Mouse (Mus musculus) stomach, postnatal 0 days (tissue): ENCODE measurements around the gene Gpr83. TPM values are rescaled to one million over a fixed set of nuclear protein-coding genes. Genes with fewer than 3 reads are reported as not detected.
"Not testable (repeated sequence)": the region's sequence is repeated elsewhere in the genome, so short reads cannot be mapped to it uniquely, and the experiment has no call there.

ENCODE experiments used
- ATAC-seq: fragments of 200-750 bp; cut with Nextera tagmentation; 2 replicates; pipeline ENCODE4 v1.8.0; 2017; ENCODE audit not compliant: low FRiP score, low TSS enrichment
- DNase-seq: peaks from one replicate; pipeline ENCODE4 v3.0.0-alpha.2; 2016; ENCODE audit warnings: low spot score
- H3K27ac ChIP-seq: fragments of 300-500 bp; sonication (generic); replicated peaks from 2 replicates; pipeline ENCODE4 v1.5.1; 2014; ENCODE audit warnings: mild to moderate bottlenecking, control low read depth
- H3K27me3 ChIP-seq: fragments of 300-500 bp; sonication (generic); 2 replicates; pipeline ENCODE4 v1.6.1; 2014; ENCODE audit warnings: low read length; ENCODE audit not compliant: control insufficient read depth, insufficient read depth
- H3K36me3 ChIP-seq: fragments of 300-500 bp; sonication (generic); 2 replicates; pipeline ENCODE4 v1.6.1; 2014; ENCODE audit warnings: low read length, mixed read lengths; ENCODE audit not compliant: control insufficient read depth, insufficient read depth
- H3K4me1 ChIP-seq: fragments of 300-500 bp; sonication (generic); replicated peaks from 2 replicates; pipeline ENCODE4 v1.6.1; 2014; ENCODE audit warnings: antibody characterized with exemption; ENCODE audit not compliant: control insufficient read depth, insufficient read depth
- H3K4me2 ChIP-seq: fragments of 300-500 bp; sonication (generic); replicated peaks from 2 replicates; pipeline ENCODE4 v1.6.1; 2014; ENCODE audit warnings: low read depth, mild to moderate bottlenecking, control low read depth, moderate library complexity
- H3K4me3 ChIP-seq: fragments of 300-500 bp; sonication (generic); 2 replicates; pipeline ENCODE4 v1.5.1; 2014; ENCODE audit warnings: low read depth, low read length, control low read depth
- H3K9ac ChIP-seq: fragments of 300-500 bp; sonication (generic); 2 replicates; pipeline ENCODE4 v1.6.1; 2014; ENCODE audit warnings: mild to moderate bottlenecking, low read length, control low read depth, mixed read lengths
- H3K9me3 ChIP-seq: fragments of 300-500 bp; sonication (generic); 2 replicates; pipeline ENCODE4 v1.6.1; 2016; ENCODE audit warnings: low read length; ENCODE audit not compliant: control insufficient read depth
- CTCF ChIP-seq: IDR thresholded peaks from 2 replicates; pipeline ENCODE4 v1.5.1; 2016; ENCODE audit warnings: antibody characterized with exemption, low read depth, mild to moderate bottlenecking, moderate library complexity
- EP300 ChIP-seq: optimal IDR thresholded peaks from 2 replicates; pipeline ENCODE3; 2016; ENCODE audit warnings: antibody characterized with exemption
- WGBS: fragments of 180-500 bp; shearing (Covaris S2); extraction: QIAGEN DNeasy Blood & Tissue Kit; methylation state at CpG from one replicate; pipeline ENCODE4 v1.1.7; 2014; 5-methylcytosine and 5-hydroxymethylcytosine counted together
- polyA plus RNA-seq: library from polyadenylated mRNA; unstranded; fragments of >200 nt; fragmentation: Nextera tagmentation; extraction: Ambion mirVana; gene quantifications from 2 replicates; pipeline ENCODE4 v1.2.1, GENCODE M21; 2015

Gene Gpr83
- polyA plus RNA-seq, 1 experiment from 2014 or later: 0.28 TPM

- no peaks in the 10 kb centered on the region for H3K36me3 ChIP-seq
- no peak for ATAC-seq
- no peak overlapping the region for H3K4me3 ChIP-seq
- no peaks in the 10 kb centered on the region for H3K27me3 ChIP-seq
- H3K4me2 ChIP-seq: no peak overlapping the region
- no peak overlapping the region for H3K9ac ChIP-seq
- no peak for DNase-seq
- 55% methylated on average over 17 of the region's 17 CpGs for WGBS
- no peaks in the 10 kb centered on the region for H3K9me3 ChIP-seq
- TF ChIP-seq EP300 (no peak), CTCF (no peak)
- no peaks in the 10 kb centered on the region for H3K4me1 ChIP-seq
- no peak overlapping the region for H3K27ac ChIP-seq
Measured at GRCm38 (mm10) chr9:14872181-14872930, 12.3 kb downstream of the Gpr83 start.

DNA sequence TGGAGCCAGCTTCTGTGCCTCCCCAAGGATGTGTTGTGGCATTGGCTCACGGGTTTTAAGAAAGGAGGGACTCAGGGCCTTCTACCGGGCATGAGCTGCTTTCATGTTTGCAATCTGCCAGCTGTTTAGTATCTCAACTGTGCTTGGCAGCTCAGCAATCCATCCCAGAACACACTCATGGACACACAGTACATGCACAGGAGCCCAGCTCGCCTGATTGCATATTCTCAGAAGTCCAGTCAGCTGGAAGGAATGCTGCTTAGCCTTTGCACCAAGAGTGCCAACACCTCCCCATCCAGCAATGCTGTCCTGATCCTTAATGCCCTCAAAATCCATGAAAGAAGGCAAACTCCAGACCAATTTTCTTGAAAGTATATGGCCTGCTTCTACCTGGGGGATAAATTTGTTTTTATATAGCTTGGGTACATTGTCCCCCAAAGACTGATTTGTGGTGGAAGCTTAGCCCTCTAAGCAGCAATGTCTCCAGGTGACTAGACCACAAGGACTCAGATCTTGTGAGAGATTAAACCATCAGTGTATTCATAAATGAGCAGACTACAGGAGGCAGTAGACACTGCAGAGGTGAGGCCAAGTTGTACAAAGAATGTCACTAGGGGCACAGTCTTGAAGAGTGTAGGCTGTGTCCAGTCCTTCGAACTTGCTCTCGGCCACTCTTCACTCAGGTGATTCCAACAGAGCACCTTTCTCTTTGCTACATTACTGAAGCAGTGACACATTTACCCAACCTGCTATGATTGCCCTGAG is 15.9 kb downstream of the Gpr83 start:
- no peak overlapping the region for H3K9ac ChIP-seq
- no peaks in the 10 kb centered on the region for H3K9me3 ChIP-seq
- H3K27me3 ChIP-seq: no peaks in the 10 kb centered on the region
- no peaks in the 10 kb centered on the region for H3K36me3 ChIP-seq
- 66% methylated on average over 5 of the region's 5 CpGs for WGBS
- no peak overlapping the region for H3K27ac ChIP-seq
- H3K4me3 ChIP-seq: no peak overlapping the region
- TF ChIP-seq EP300: no peak
- ATAC-seq: no peak
- H3K4me1 ChIP-seq: no peaks in the 10 kb centered on the region
- DNase-seq: no peak
- no peak overlapping the region for H3K4me2 ChIP-seq

DNA sequence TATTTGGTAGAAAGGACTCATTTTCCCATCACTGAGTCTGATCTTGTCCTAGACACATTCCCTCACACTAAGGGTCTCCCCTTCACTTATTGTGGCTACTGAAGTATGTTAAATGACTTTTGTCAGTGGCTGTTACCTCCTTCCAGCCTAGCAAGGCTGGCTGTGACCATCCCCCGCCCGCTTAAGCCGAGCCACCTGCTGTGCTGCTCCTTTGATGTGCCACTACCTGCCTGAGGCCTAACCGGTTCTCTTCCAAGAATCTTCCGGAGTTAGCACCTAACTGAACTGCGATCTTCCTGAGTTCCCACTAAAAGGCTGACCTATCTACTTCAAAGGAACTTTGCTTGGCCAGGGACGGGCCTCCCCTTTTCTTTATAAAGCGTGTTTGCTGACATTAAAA is 16.6 kb downstream of the Gpr83 start:
- not testable (repeated sequence) for ATAC-seq, H3K4me3 ChIP-seq, H3K27me3 ChIP-seq, H3K9ac ChIP-seq, H3K9me3 ChIP-seq, H3K4me2 ChIP-seq, H3K36me3 ChIP-seq, DNase-seq, H3K4me1 ChIP-seq, H3K27ac ChIP-seq
- WGBS: 27% methylated on average over 8 of the region's 8 CpGs

DNA sequence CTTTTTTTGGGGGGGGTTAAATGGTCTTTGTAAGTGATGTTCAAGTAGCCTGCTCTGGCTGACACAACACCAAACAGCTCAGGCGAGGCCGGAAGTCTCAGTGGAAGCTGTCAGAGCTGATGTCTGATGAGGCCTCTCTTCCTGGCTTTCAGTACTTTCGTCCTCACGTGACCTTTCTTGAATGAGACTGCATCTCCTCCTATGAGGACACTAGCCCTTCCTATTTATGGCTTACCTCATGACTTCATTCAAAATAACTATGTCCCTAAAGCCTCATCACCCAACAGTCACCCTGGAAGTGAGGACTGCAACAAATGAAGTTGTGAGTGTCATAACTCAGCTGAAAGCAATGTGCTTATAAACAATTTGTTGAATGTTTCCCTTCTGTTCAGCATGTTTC is 24.6 kb downstream of the Gpr83 start:
- 62% methylated on average over 4 of the region's 4 CpGs for WGBS
- Histone ChIP-seq H3K36me3 (no peaks in the 10 kb centered on the region), H3K4me1 (0 out of 2 replicates have a peak, but pooled peaks cover 2% of the 10 kb centered on the region), H3K27ac (no peak overlapping the region), H3K4me3 (no peak overlapping the region), H3K4me2 (no peak overlapping the region), H3K9ac (no peak overlapping the region), H3K27me3 (no peaks in the 10 kb centered on the region), H3K9me3 (no peaks in the 10 kb centered on the region)
- ATAC-seq: no peak
- no peak for DNase-seq
- TF ChIP-seq EP300 (no peak), CTCF (no peak)

DNA sequence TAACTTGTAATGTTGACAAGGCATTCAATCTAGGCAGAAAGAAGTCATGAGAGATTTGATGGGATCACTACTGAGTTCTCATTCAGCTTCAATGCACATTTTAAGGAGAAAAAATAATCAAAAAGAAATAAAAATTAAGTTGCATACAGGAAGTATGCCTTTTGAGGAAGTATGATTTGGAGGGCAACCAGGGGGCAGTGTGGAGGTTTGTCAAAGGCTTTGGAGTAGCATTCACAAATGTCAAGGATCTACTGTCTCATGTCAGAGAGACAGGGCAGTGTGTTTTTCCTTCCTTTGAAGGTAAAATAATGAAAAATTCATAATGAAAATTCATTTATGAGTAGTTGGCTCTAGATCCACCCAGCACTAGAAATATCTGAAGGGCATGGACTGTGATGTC is 25.1 kb downstream of the Gpr83 start:
- DNase-seq: no peak
- no peak for ATAC-seq
- Histone ChIP-seq H3K9me3 (no peaks in the 10 kb centered on the region), H3K4me1 (0 out of 2 replicates have a peak, but pooled peaks cover 2% of the 10 kb centered on the region), H3K27ac (no peak overlapping the region), H3K27me3 (no peaks in the 10 kb centered on the region), H3K36me3 (no peaks in the 10 kb centered on the region), H3K4me3 (no peak overlapping the region), H3K4me2 (no peak overlapping the region), H3K9ac (no peak overlapping the region)
- no peak for TF ChIP-seq EP300
- TF ChIP-seq CTCF: peak; percentile 37; the same call in 1 of the 2 replicates

DNA sequence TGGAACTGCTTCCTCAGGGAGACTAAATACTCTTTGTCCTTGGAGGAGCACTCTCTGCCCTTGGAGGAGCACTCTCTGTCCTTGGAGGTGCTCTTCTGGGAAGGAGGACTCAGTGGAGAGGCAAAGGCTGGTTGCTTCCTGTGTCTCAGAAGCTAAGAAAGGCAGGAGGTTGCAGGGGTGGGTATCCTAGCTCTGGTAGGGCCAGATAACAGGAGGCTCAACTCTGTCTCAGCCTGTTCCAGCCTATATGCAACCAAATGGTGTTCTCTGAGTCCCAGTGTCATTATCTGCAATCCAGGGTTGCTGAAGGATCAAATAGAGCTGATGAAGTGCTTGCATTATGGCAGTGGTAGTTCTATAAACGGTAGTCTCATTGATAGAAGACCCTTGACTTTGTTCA is 25.9 kb downstream of the Gpr83 start:
- H3K27me3 ChIP-seq: no peaks in the 10 kb centered on the region
- no peaks in the 10 kb centered on the region for H3K36me3 ChIP-seq
- ATAC-seq (no peak), DNase-seq (no peak)
- no peak overlapping the region for H3K4me2 ChIP-seq
- H3K9ac ChIP-seq: no peak overlapping the region
- no peak overlapping the region for H3K4me3 ChIP-seq
- 0 out of 2 replicates have a peak, but pooled peaks cover 2% of the 10 kb centered on the region for H3K4me1 ChIP-seq
- TF ChIP-seq CTCF (no peak), EP300 (no peak)
- no peaks in the 10 kb centered on the region for H3K9me3 ChIP-seq
- no peak overlapping the region for H3K27ac ChIP-seq
- 55% methylated on average over 1 of the region's 1 CpGs for WGBS
